Mouse (Mus musculus): Measurements from ENCODE around the gene Kirrel.

DNA sequence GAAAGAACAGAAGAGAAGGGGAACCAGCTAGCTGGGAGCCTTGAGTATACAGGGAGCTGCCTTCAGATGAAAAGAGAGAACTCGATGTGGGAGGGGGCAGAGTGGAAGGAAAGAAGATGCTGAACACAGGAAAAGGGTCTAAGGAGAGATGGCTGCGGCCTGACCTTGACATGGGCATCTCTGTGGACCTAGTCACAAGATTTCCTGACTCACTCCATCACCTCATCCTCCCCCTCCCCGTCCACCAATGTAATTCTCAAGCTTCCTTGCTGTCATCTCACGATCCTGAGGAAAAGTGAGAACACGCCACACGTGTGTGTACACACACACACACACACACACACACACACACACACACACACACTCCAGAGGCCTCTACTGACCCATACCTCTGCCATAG lies 17.2 kb downstream of the Kirrel start:
- no peak for TF ChIP-seq CTCF (IDR thresholded peaks at IDR 0.05; ENCODE audit: borderline replicate concordance, extremely low read depth, insufficient read depth, insufficient read length)
- TF ChIP-seq POLR2A (IDR thresholded peaks at IDR 0.05; ENCODE audit: borderline replicate concordance, extremely low read depth, insufficient read depth, insufficient read length, poor library complexity, severe bottlenecking), result no peak
